Mouse (Mus musculus): ENCODE data around the gene Snx30. TPM values are rescaled to one million over a fixed set of nuclear protein-coding genes. Genes with fewer than 3 reads are reported as not detected.

Snx30 gene
- polyA plus RNA-seq, 1 experiment: 14.6 TPM

GRCm38 (mm10) chr4:59887011-59887410 is 81.4 kb downstream of the Snx30 start:
- H3K4me1 ChIP-seq (ENCODE audit: control insufficient read depth, insufficient read depth, low read length): no peaks in the 10 kb centered on the region
- H3K27ac ChIP-seq (ENCODE audit: insufficient read depth, low read length): no peak overlapping the region
- no peak overlapping the region for H3K4me3 ChIP-seq (ENCODE audit: insufficient read depth, low read length)
- TF ChIP-seq CTCF (IDR thresholded peaks at IDR 0.05; ENCODE audit: extremely low read depth, insufficient read depth, low read length) (no peak), POLR2A (IDR thresholded peaks at IDR 0.05; ENCODE audit: extremely low read depth, insufficient read depth, low read length) (no peak)

DNA sequence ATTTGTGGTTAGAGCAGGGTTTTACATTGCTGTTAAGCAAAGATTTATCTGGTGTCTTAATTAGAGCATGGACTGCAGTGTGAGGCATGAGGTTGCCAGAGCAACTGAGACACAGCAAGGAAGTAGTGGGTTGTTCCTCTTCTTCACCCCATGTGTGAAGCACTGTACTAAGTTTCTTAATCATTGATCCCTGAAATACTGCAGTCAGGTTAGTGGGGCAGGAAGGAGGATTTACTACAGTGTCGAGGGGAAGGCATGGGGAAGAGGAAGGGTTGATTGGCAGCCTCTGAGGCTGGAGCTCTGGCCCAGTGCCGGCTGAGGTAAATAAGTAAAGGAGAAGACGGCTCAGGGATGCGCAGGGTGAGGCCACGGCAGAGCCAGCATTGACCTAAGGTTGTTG is 82.4 kb downstream of the Snx30 start:
- TF ChIP-seq POLR2A (IDR thresholded peaks at IDR 0.05; ENCODE audit: extremely low read depth, insufficient read depth, low read length) (no peak), CTCF (IDR thresholded peaks at IDR 0.05; ENCODE audit: extremely low read depth, insufficient read depth, low read length) (no peak)
- Histone ChIP-seq H3K4me3 (ENCODE audit: insufficient read depth, low read length) (no peak overlapping the region), H3K27ac (ENCODE audit: insufficient read depth, low read length) (no peak overlapping the region), H3K4me1 (ENCODE audit: control insufficient read depth, insufficient read depth, low read length) (no peaks in the 10 kb centered on the region)

- Histone ChIP-seq H3K4me3 (ENCODE audit: insufficient read depth, low read length) (no peak overlapping the region), H3K27ac (ENCODE audit: insufficient read depth, low read length) (no peak overlapping the region), H3K4me1 (ENCODE audit: control insufficient read depth, insufficient read depth, low read length) (no peaks in the 10 kb centered on the region)
- TF ChIP-seq CTCF (IDR thresholded peaks at IDR 0.05; ENCODE audit: extremely low read depth, insufficient read depth, low read length) (no peak), POLR2A (IDR thresholded peaks at IDR 0.05; ENCODE audit: extremely low read depth, insufficient read depth, low read length) (no peak)
Observed at GRCm38 (mm10) chr4:59890086-59890600, 84.5 kb downstream of the Snx30 start.

- Histone ChIP-seq H3K27ac (ENCODE audit: insufficient read depth, low read length) (no peak overlapping the region), H3K4me3 (ENCODE audit: insufficient read depth, low read length) (no peak overlapping the region), H3K4me1 (ENCODE audit: control insufficient read depth, insufficient read depth, low read length) (no peaks in the 10 kb centered on the region)
- no peak for TF ChIP-seq CTCF (IDR thresholded peaks at IDR 0.05; ENCODE audit: extremely low read depth, insufficient read depth, low read length)
- TF ChIP-seq POLR2A (IDR thresholded peaks at IDR 0.05; ENCODE audit: extremely low read depth, insufficient read depth, low read length): no peak
Observed at GRCm38 (mm10) chr4:59891723-59892416, 86.2 kb downstream of the Snx30 start.

DNA sequence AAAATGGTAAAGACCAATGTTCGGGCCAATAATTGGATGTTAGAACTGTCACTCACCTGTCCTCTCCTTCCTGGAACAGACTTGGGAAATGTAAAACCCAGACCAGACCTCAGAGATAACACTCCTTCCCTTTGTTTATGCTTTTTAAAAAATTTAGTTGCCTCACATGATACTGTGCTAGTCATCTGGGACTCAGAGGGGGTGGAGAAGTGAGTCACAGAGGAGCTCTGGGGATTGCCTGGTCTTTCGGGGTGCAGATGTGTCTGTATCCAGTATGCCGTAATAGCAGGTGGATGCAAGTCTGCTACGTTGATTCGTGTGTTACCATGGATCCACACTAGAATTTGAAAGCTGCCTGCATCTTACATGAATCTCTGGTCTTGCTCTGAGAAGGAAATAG is 87.1 kb downstream of the Snx30 start:
- Histone ChIP-seq H3K4me3 (ENCODE audit: insufficient read depth, low read length) (no peak overlapping the region), H3K4me1 (ENCODE audit: control insufficient read depth, insufficient read depth, low read length) (no peaks in the 10 kb centered on the region), H3K27ac (ENCODE audit: insufficient read depth, low read length) (no peak overlapping the region)
- no peak for TF ChIP-seq CTCF (IDR thresholded peaks at IDR 0.05; ENCODE audit: extremely low read depth, insufficient read depth, low read length)
- no peak for TF ChIP-seq POLR2A (IDR thresholded peaks at IDR 0.05; ENCODE audit: extremely low read depth, insufficient read depth, low read length)

GRCm38 (mm10) chr4:59894415-59894814 is 88.8 kb downstream of the Snx30 start:
- no peak overlapping the region for H3K4me3 ChIP-seq (ENCODE audit: insufficient read depth, low read length)
- TF ChIP-seq POLR2A (IDR thresholded peaks at IDR 0.05; ENCODE audit: extremely low read depth, insufficient read depth, low read length) (no peak), CTCF (IDR thresholded peaks at IDR 0.05; ENCODE audit: extremely low read depth, insufficient read depth, low read length) (no peak)
- no peak overlapping the region for H3K27ac ChIP-seq (ENCODE audit: insufficient read depth, low read length)
- no peaks in the 10 kb centered on the region for H3K4me1 ChIP-seq (ENCODE audit: control insufficient read depth, insufficient read depth, low read length)

DNA sequence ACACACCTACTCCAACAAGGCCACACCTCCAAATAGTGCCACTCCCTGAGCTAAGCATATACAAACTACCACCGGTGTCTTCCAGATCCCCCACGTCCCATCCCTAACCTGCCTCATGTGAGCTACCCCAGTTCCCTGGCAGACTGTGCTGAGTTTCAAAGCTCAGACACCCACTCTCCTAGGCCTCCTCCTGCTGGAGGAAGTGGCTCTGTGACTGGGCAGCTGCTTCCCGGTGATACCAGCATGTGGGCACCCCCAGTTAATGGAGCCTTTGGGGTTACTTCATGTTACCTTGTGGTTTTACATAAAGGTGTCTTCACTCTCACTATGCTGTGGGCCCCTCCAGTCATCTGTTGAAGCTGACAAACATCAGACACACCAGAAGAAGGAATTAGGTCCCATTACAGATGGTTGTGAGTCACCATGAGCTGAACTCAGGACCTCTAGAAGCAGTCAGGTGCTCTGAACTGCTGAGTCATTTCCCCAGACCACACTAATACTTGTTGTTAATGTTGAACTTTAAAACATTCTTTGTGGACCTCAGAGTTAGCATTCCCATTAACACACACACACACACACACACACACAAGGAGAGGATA is 89.4 kb downstream of the Snx30 start:
- TF ChIP-seq POLR2A (IDR thresholded peaks at IDR 0.05; ENCODE audit: extremely low read depth, insufficient read depth, low read length): no peak
- TF ChIP-seq CTCF (IDR thresholded peaks at IDR 0.05; ENCODE audit: extremely low read depth, insufficient read depth, low read length): no peak
- Histone ChIP-seq H3K4me3 (ENCODE audit: insufficient read depth, low read length) (no peak overlapping the region), H3K4me1 (ENCODE audit: control insufficient read depth, insufficient read depth, low read length) (no peaks in the 10 kb centered on the region), H3K27ac (ENCODE audit: insufficient read depth, low read length) (no peak overlapping the region)

- H3K4me3 ChIP-seq (ENCODE audit: insufficient read depth, low read length): no peak overlapping the region
- TF ChIP-seq POLR2A (IDR thresholded peaks at IDR 0.05; ENCODE audit: extremely low read depth, insufficient read depth, low read length): no peak
- TF ChIP-seq CTCF (IDR thresholded peaks at IDR 0.05; ENCODE audit: extremely low read depth, insufficient read depth, low read length): no peak
- no peak overlapping the region for H3K27ac ChIP-seq (ENCODE audit: insufficient read depth, low read length)
- H3K4me1 ChIP-seq (ENCODE audit: control insufficient read depth, insufficient read depth, low read length): no peaks in the 10 kb centered on the region
Observed at GRCm38 (mm10) chr4:59896000-59896399, 90.4 kb downstream of the Snx30 start.

DNA sequence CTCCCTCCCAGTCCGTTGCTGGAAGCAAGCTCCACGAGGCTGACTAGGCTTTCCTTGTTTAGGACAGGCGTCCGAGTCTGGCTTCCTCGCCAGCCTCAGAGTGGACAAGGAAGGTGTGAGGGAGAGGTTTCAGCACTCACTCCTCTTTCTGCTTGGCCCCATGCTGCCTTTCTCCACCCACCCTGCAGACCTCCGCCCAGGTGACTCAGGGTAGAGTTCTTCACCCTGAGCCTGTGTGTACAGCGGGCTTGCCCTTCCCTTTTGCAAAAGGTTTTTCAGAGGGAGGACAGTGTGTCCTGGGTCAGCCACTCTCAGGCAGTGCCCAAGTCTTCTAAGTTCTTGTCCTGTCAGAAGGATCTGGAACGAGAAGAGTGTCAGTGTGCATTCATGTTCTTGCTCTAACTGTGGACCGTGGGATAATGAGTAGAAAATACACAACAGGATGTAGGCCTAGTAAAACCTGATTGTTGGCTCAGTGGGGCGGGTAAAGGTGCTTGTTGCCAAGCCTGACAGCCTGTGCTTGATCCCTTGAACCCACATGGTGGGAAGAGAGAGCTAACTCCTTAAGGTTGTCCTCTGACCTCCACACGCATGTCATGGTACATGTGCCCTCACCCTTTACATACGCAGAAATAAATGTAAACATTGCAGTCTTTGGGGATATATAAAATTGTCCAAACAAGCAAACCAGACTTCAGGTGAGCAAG is 92.3 kb downstream of the Snx30 start:
- H3K4me3 ChIP-seq (ENCODE audit: insufficient read depth, low read length): no peak overlapping the region
- no peak for TF ChIP-seq CTCF (IDR thresholded peaks at IDR 0.05; ENCODE audit: extremely low read depth, insufficient read depth, low read length)
- TF ChIP-seq POLR2A (IDR thresholded peaks at IDR 0.05; ENCODE audit: extremely low read depth, insufficient read depth, low read length): no peak
- no peak overlapping the region for H3K27ac ChIP-seq (ENCODE audit: insufficient read depth, low read length)
- no peaks in the 10 kb centered on the region for H3K4me1 ChIP-seq (ENCODE audit: control insufficient read depth, insufficient read depth, low read length)

Measured in cortical plate, adult 2 months (tissue).